Mouse (Mus musculus): Measurements from ENCODE around the gene Kcnj14. TPM values are rescaled to one million over a fixed set of nuclear protein-coding genes. Genes with fewer than 3 reads are reported as not detected.

Gene Kcnj14
- total and polyA plus RNA-seq, 3 experiments = 1.3 to 3.2 (median 1.5) TPM

- Histone ChIP-seq H3K4me1 (ENCODE audit: control insufficient read depth in 1 of 2, insufficient read depth in 2 of 2) (peaks cover 19 to 25% of the 10 kb centered on the region in 2 experiments), H3K27me3 (replicated peaks) (peaks cover 35% of the 10 kb centered on the region), H3K4me3 (replicated peaks in 1 of 3; ENCODE audit: low read depth in 2 of 3, low read length in 2 of 3, poor library complexity in 1 of 3) (peak overlapping the region in 1 of 3 experiments; percentile 7), H3K9me3 (replicated peaks; ENCODE audit: low read length) (peaks cover 6% of the 10 kb centered on the region), H3K9ac (ENCODE audit: insufficient read depth, low read depth) (no peak overlapping the region), H3K79me2 (replicated peaks; ENCODE audit: control insufficient read depth, extremely low read depth, insufficient read depth, poor library complexity, severe bottlenecking) (peaks cover 24% of the 10 kb centered on the region), H3K36me3 (replicated peaks in 1 of 2; ENCODE audit: control insufficient read depth in 1 of 2, insufficient read depth in 1 of 2, low read length in 1 of 2) (peaks cover 7 to 12% of the 10 kb centered on the region in 2 experiments), H3K4me2 (ENCODE audit: insufficient read depth, low read depth, poor library complexity, severe bottlenecking) (peak overlapping the region; percentile 27; the same call in 1 of the 2 replicates), H3K27ac (ENCODE audit: insufficient read depth, low read depth) (no peak overlapping the region)
- no peak for TF ChIP-seq MEF2A (IDR thresholded peaks at IDR 0.05; ENCODE audit: borderline replicate concordance, low read depth, low read length)
- TF ChIP-seq NRF1 (IDR thresholded peaks at IDR 0.05; ENCODE audit: low read depth, low read length) = peak; percentile 65
- in situ Hi-C loops (cut with MboI; ENCODE audit: low pct_ligation_motif_present, low pct_unique_long_range_greater_than_20kb, low sequenced_read_pairs) = loop anchor here (5.0 kb wide), 1 partner anchor 72 kb away; no protein-coding TSS in a partner anchor
- dilution Hi-C loops (cut with MboI; ENCODE audit: extremely low pct_ligation_motif_present, extremely low pct_unique_long_range_greater_than_20kb, low sequenced_read_pairs) = no loop called here
- DNase-seq (ENCODE audit: extremely low read depth) = no peak
Observed at GRCm38 (mm10) chr7:45870282-45871058, 45.9 kb upstream of the Kcnj14 start.

- no peak for TF ChIP-seq SIN3A (IDR thresholded peaks at IDR 0.05; ENCODE audit: low read length)
- TF ChIP-seq PAX5 (IDR thresholded peaks at IDR 0.05; ENCODE audit: low read length) = no peak
- no peak for TF ChIP-seq TCF12 (IDR thresholded peaks at IDR 0.05; ENCODE audit: low read depth, low read length)
- no peak for TF ChIP-seq GABPA (IDR thresholded peaks at IDR 0.05; ENCODE audit: insufficient replicate concordance, low read depth, low read length)
- no peak for TF ChIP-seq MYC (IDR thresholded peaks at IDR 0.05; ENCODE audit: low read depth, low read length)
- no peak for TF ChIP-seq MAZ (IDR thresholded peaks at IDR 0.05; ENCODE audit: low read depth, low read length)
- TF ChIP-seq TBP (conservative IDR thresholded peaks at IDR 0.05; ENCODE audit: low read depth, low read length) = no peak
- no peak for TF ChIP-seq NELFE (IDR thresholded peaks at IDR 0.05; ENCODE audit: low read depth, low read length)
- TF ChIP-seq MAX (IDR thresholded peaks at IDR 0.05; ENCODE audit: low read length) = no peak
- H3K36me3 ChIP-seq (replicated peaks in 1 of 2; ENCODE audit: control insufficient read depth in 1 of 2, insufficient read depth in 1 of 2, low read length in 1 of 2) = peaks cover 3 to 7% of the 10 kb centered on the region in 2 experiments
- H3K27me3 ChIP-seq (replicated peaks) = peaks cover 42% of the 10 kb centered on the region
- H3K79me2 ChIP-seq (replicated peaks; ENCODE audit: control insufficient read depth, extremely low read depth, insufficient read depth, poor library complexity, severe bottlenecking) = peaks cover 20% of the 10 kb centered on the region
- no peak overlapping the region for H3K4me3 ChIP-seq (replicated peaks in 1 of 3; ENCODE audit: low read depth in 2 of 3, low read length in 2 of 3, poor library complexity in 1 of 3)
- peaks cover 6% of the 10 kb centered on the region for H3K9me3 ChIP-seq (replicated peaks; ENCODE audit: low read length)
- H3K4me1 ChIP-seq (ENCODE audit: control insufficient read depth in 1 of 2, insufficient read depth in 2 of 2) = peaks cover 15 to 18% of the 10 kb centered on the region in 2 experiments
- dilution Hi-C loops (cut with MboI; ENCODE audit: extremely low pct_ligation_motif_present, extremely low pct_unique_long_range_greater_than_20kb, low sequenced_read_pairs) (no loop called here), in situ Hi-C loops (cut with MboI; ENCODE audit: low pct_ligation_motif_present, low pct_unique_long_range_greater_than_20kb, low sequenced_read_pairs) (loop anchor here (5.0 kb wide), 1 partner anchor 73 kb away; no protein-coding TSS in a partner anchor)
- H3K4me2 ChIP-seq (ENCODE audit: insufficient read depth, low read depth, poor library complexity, severe bottlenecking) = peak overlapping the region; percentile 27; the same call in 1 of the 2 replicates
- no peak overlapping the region for H3K27ac ChIP-seq (ENCODE audit: insufficient read depth, low read depth)
- H3K9ac ChIP-seq (ENCODE audit: insufficient read depth, low read depth) = no peak overlapping the region
- no peak for DNase-seq (ENCODE audit: extremely low read depth)
Observed at GRCm38 (mm10) chr7:45869787-45870186, 45.2 kb upstream of the Kcnj14 start.
